Mouse (Mus musculus) kidney, embryonic 15.5 days (tissue): ENCODE results near the gene Chst8. TPM values are rescaled to one million over a fixed set of nuclear protein-coding genes. Genes with fewer than 3 reads are reported as not detected.
A peak's percentile ranks its signal among the peaks of the same experiment; 100 is the strongest.

Source experiments
- ATAC-seq: fragments of 200-750 bp; cut with Nextera tagmentation; replicated peaks from 2 replicates; pipeline ENCODE4 v1.8.0; 2017; ENCODE audit warnings: moderate TSS enrichment; ENCODE audit not compliant: low FRiP score
- H3K27ac ChIP-seq: fragments of 300-500 bp; sonication (generic); 2 replicates; pipeline ENCODE4 v1.5.1; 2015; ENCODE audit warnings: mild to moderate bottlenecking, inconsistent platforms
- H3K27me3 ChIP-seq: fragments of 300-500 bp; sonication (generic); 2 replicates; pipeline ENCODE4 v1.6.1; 2015; ENCODE audit warnings: inconsistent platforms
- H3K36me3 ChIP-seq: fragments of 300-500 bp; sonication (generic); 2 replicates; pipeline ENCODE4 v1.6.1; 2015; ENCODE audit warnings: inconsistent platforms
- H3K4me1 ChIP-seq: fragments of 300-500 bp; sonication (generic); 2 replicates; pipeline ENCODE4 v1.6.1; 2015; ENCODE audit warnings: inconsistent platforms
- H3K4me2 ChIP-seq: fragments of 300-500 bp; sonication (generic); 2 replicates; pipeline ENCODE4 v1.6.1; 2015; ENCODE audit warnings: moderate library complexity, mild to moderate bottlenecking, inconsistent platforms
- H3K4me3 ChIP-seq: fragments of 300-500 bp; sonication (generic); replicated peaks from 2 replicates; pipeline ENCODE4 v1.5.1; 2015; ENCODE audit warnings: mild to moderate bottlenecking, inconsistent platforms
- H3K9ac ChIP-seq: fragments of 300-500 bp; sonication (generic); 2 replicates; pipeline ENCODE4 v1.6.1; 2015; ENCODE audit warnings: mild to moderate bottlenecking, inconsistent platforms
- H3K9me3 ChIP-seq: fragments of 300-500 bp; sonication (generic); replicated peaks from 2 replicates; pipeline ENCODE4 v1.6.1; 2016; ENCODE audit warnings: inconsistent platforms
- WGBS: fragments of 180-500 bp; shearing (Covaris S2); methylation state at CpG from one replicate; pipeline ENCODE4 v1.1.7; 2015; ENCODE audit warnings: mixed read lengths; 5-methylcytosine and 5-hydroxymethylcytosine counted together
- polyA plus RNA-seq: library from polyadenylated mRNA; unstranded; fragments of >200 nt; fragmentation: Nextera tagmentation; extraction: Ambion mirVana; gene quantifications from 2 replicates; pipeline ENCODE4 v1.2.1, GENCODE M21; 2015

Gene Chst8
- polyA plus RNA-seq, 1 experiment from 2014 or later, result 13.0 TPM

- Histone ChIP-seq H3K4me1 (peaks cover 11% of the 10 kb centered on the region), H3K36me3 (no peaks in the 10 kb centered on the region), H3K27ac (no peak overlapping the region), H3K4me3 (no peak overlapping the region), H3K9me3 (no peaks in the 10 kb centered on the region), H3K27me3 (peaks cover 7% of the 10 kb centered on the region; the same call in 1 of the 2 replicates), H3K4me2 (no peak overlapping the region), H3K9ac (no peak overlapping the region)
- no peak for ATAC-seq
- WGBS, result 26% methylated on average over 6 of the region's 6 CpGs
These were observed 8.0 kb upstream of the Chst8 start for GRCm38 (mm10) chr7:34820554-34820953.

- Histone ChIP-seq H3K4me3 (no peak overlapping the region), H3K4me2 (no peak overlapping the region), H3K9ac (no peak overlapping the region), H3K9me3 (no peaks in the 10 kb centered on the region), H3K36me3 (no peaks in the 10 kb centered on the region), H3K27me3 (peaks cover 10% of the 10 kb centered on the region; the same call in 1 of the 2 replicates), H3K27ac (no peak overlapping the region), H3K4me1 (peaks cover 11% of the 10 kb centered on the region)
- 87% methylated on average over 18 of the region's 18 CpGs for WGBS
- no peak for ATAC-seq
These were observed 7.3 kb upstream of the Chst8 start for GRCm38 (mm10) chr7:34819796-34820195.

- no peak for ATAC-seq
- Histone ChIP-seq H3K9me3 (no peaks in the 10 kb centered on the region), H3K9ac (no peak overlapping the region), H3K4me3 (no peak overlapping the region), H3K4me2 (no peak overlapping the region), H3K27me3 (peaks cover 20% of the 10 kb centered on the region), H3K27ac (no peak overlapping the region), H3K4me1 (peaks cover 11% of the 10 kb centered on the region), H3K36me3 (no peaks in the 10 kb centered on the region)
- WGBS, result 85% methylated on average over 5 of the region's 5 CpGs
These were observed 6.1 kb upstream of the Chst8 start for GRCm38 (mm10) chr7:34818660-34819059.

- Histone ChIP-seq H3K4me1 (peaks cover 16% of the 10 kb centered on the region), H3K4me3 (no peak overlapping the region), H3K27me3 (peaks cover 24% of the 10 kb centered on the region), H3K27ac (no peak overlapping the region), H3K4me2 (no peak overlapping the region), H3K9me3 (no peaks in the 10 kb centered on the region), H3K36me3 (no peaks in the 10 kb centered on the region), H3K9ac (no peak overlapping the region)
- 67% methylated on average over 7 of the region's 7 CpGs for WGBS
- ATAC-seq, result no peak
These were observed 4.5 kb upstream of the Chst8 start for GRCm38 (mm10) chr7:34816981-34817380.

- Histone ChIP-seq H3K4me3 (no peak overlapping the region), H3K36me3 (no peaks in the 10 kb centered on the region), H3K27ac (no peak overlapping the region), H3K9me3 (no peaks in the 10 kb centered on the region), H3K4me2 (no peak overlapping the region), H3K27me3 (peaks cover 46% of the 10 kb centered on the region), H3K4me1 (peaks cover 23% of the 10 kb centered on the region), H3K9ac (no peak overlapping the region)
- 79% methylated on average over 3 of the region's 3 CpGs for WGBS
- no peak for ATAC-seq
These were observed 2.3 kb upstream of the Chst8 start for GRCm38 (mm10) chr7:34814801-34815200.

- Histone ChIP-seq H3K9ac (peak overlapping the region; percentile 44), H3K36me3 (no peaks in the 10 kb centered on the region), H3K27ac (no peak overlapping the region), H3K9me3 (no peaks in the 10 kb centered on the region), H3K4me2 (peak overlapping the region; percentile 96), H3K27me3 (peaks cover 63% of the 10 kb centered on the region), H3K4me3 (peak overlapping the region; percentile 63), H3K4me1 (peaks cover 30% of the 10 kb centered on the region)
- WGBS, result under 1% methylated on average over 65 of the region's 66 CpGs
- ATAC-seq, result peak; percentile 19
These were observed 682 bp downstream of the Chst8 start for GRCm38 (mm10) chr7:34811531-34812526.

- Histone ChIP-seq H3K4me2 (peak overlapping the region; percentile 96), H3K27ac (no peak overlapping the region), H3K4me3 (peak overlapping the region; percentile 63), H3K4me1 (peaks cover 38% of the 10 kb centered on the region), H3K9me3 (no peaks in the 10 kb centered on the region), H3K9ac (peak overlapping the region; percentile 44; the same call in 1 of the 2 replicates), H3K27me3 (peaks cover 63% of the 10 kb centered on the region), H3K36me3 (no peaks in the 10 kb centered on the region)
- 4% methylated on average over 10 of the region's 10 CpGs for WGBS
- ATAC-seq, result no peak
These were observed 1.5 kb downstream of the Chst8 start for GRCm38 (mm10) chr7:34811060-34811459.

- Histone ChIP-seq H3K9me3 (no peaks in the 10 kb centered on the region), H3K36me3 (no peaks in the 10 kb centered on the region), H3K4me3 (no peak overlapping the region), H3K9ac (no peak overlapping the region), H3K4me2 (no peak overlapping the region), H3K27ac (0 out of 2 replicates have a peak overlapping the region, but pooled peaks have one; percentile 6), H3K4me1 (peaks cover 33% of the 10 kb centered on the region), H3K27me3 (peaks cover 33% of the 10 kb centered on the region)
- WGBS, result 70% methylated on average over 6 of the region's 6 CpGs
- ATAC-seq, result no peak
These were observed 6.2 kb downstream of the Chst8 start for GRCm38 (mm10) chr7:34806307-34806706.

- H3K4me1 ChIP-seq, result peaks cover 28% of the 10 kb centered on the region
- no peak overlapping the region for H3K4me2 ChIP-seq
- 77% methylated on average over 3 of the region's 3 CpGs for WGBS
- ATAC-seq, result no peak
- peaks cover 27% of the 10 kb centered on the region for H3K27me3 ChIP-seq
- H3K9me3 ChIP-seq, result no peaks in the 10 kb centered on the region
- no peak overlapping the region for H3K9ac ChIP-seq
- no peaks in the 10 kb centered on the region for H3K36me3 ChIP-seq
- peak overlapping the region; percentile 78 for H3K27ac ChIP-seq
- no peak overlapping the region for H3K4me3 ChIP-seq
These were observed 6.8 kb downstream of the Chst8 start for GRCm38 (mm10) chr7:34805691-34806205.

- H3K4me1 ChIP-seq, result peaks cover 35% of the 10 kb centered on the region
- 76% methylated on average over 2 of the region's 2 CpGs for WGBS
- no peak overlapping the region for H3K4me2 ChIP-seq
- peak overlapping the region; percentile 78 for H3K27ac ChIP-seq
- no peak overlapping the region for H3K9ac ChIP-seq
- ATAC-seq, result peak; percentile 80
- H3K36me3 ChIP-seq, result no peaks in the 10 kb centered on the region
- H3K27me3 ChIP-seq, result peaks cover 21% of the 10 kb centered on the region
- no peaks in the 10 kb centered on the region for H3K9me3 ChIP-seq
- H3K4me3 ChIP-seq, result no peak overlapping the region
These were observed 7.5 kb downstream of the Chst8 start for GRCm38 (mm10) chr7:34805042-34805441.

GRCm38 (mm10) chr7:34799950-34800511 lies 12.5 kb downstream of the Chst8 start:
- Histone ChIP-seq H3K4me3 (no peak overlapping the region), H3K36me3 (no peaks in the 10 kb centered on the region), H3K27ac (no peak overlapping the region), H3K9ac (no peak overlapping the region), H3K4me2 (0 out of 2 replicates have a peak overlapping the region, but pooled peaks have one; percentile 23), H3K9me3 (no peaks in the 10 kb centered on the region), H3K4me1 (peaks cover 43% of the 10 kb centered on the region), H3K27me3 (0 out of 2 replicates have a peak, but pooled peaks cover 3% of the 10 kb centered on the region)
- 12% methylated on average over 13 of the region's 13 CpGs for WGBS
- ATAC-seq, result 0 out of 2 replicates have a peak, but pooled peaks have one; percentile 22

- no peak overlapping the region for H3K9ac ChIP-seq
- peaks cover 37% of the 10 kb centered on the region for H3K4me1 ChIP-seq
- WGBS, result 16% methylated on average over 3 of the region's 3 CpGs
- H3K27me3 ChIP-seq, result 0 out of 2 replicates have a peak, but pooled peaks cover 3% of the 10 kb centered on the region
- peak overlapping the region; percentile 47; the same call in 1 of the 2 replicates for H3K4me2 ChIP-seq
- H3K9me3 ChIP-seq, result no peaks in the 10 kb centered on the region
- no peak for ATAC-seq
- no peaks in the 10 kb centered on the region for H3K36me3 ChIP-seq
- H3K4me3 ChIP-seq, result no peak overlapping the region
- no peak overlapping the region for H3K27ac ChIP-seq
These were observed 13.1 kb downstream of the Chst8 start for GRCm38 (mm10) chr7:34799404-34799771.
